Mouse (Mus musculus): ENCODE measurements around the gene E330021D16Rik. TPM values are rescaled to one million over a fixed set of nuclear protein-coding genes. Genes with fewer than 3 reads are reported as not detected.

Gene E330021D16Rik
- polyA plus RNA-seq, 1 experiment from 2014 or later = not detected

DNA sequence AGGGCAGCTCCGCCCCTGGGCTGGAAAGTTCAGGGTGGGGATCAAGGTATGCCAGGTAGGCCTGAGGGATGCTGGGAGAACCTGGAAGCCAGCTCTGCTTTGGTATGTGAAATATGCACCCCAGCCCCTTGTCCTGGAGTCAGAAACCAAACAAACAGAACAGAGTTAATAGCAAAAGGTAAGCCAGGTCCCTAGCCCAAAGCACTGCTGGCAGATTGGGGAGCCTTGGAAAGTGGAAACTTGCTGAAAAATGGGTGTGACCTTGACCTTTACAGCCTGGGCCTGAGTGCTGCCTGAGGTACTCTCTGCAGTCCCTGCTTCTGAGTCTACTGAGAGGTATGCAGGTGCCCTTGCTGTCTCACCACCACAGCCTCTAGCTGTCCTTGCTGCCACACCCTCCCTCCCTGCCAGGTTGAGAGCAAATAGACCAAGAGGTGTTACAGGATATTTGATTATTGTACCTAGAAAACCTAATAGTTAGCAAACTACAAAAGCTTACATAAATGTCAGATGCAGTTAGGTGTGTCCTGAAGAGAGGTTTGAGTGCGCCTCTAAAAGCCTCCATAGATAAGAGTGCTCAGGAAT lies 7.7 kb downstream of the E330021D16Rik start:
- Histone ChIP-seq H3K27ac (ENCODE audit: low read depth) (peak overlapping the region; percentile 78), H3K36me3 (ENCODE audit: insufficient read depth) (no peaks in the 10 kb centered on the region), H3K4me2 (no peak overlapping the region), H3K9ac (no peak overlapping the region), H3K4me1 (ENCODE audit: insufficient read depth) (no peaks in the 10 kb centered on the region), H3K9me3 (ENCODE audit: low read depth, low read length) (no peaks in the 10 kb centered on the region), H3K4me3 (ENCODE audit: low read depth, low read length) (no peak overlapping the region), H3K27me3 (ENCODE audit: insufficient read depth, low read length) (no peaks in the 10 kb centered on the region)
- peak; percentile 87 for ATAC-seq (ENCODE audit: insufficient read depth)
- WGBS = 48% methylated on average over 2 of the region's 2 CpGs
- DNase-seq = peak; percentile 52
- no peak for TF ChIP-seq CTCF (IDR thresholded peaks at IDR 0.05; ENCODE audit: low read depth)

DNA sequence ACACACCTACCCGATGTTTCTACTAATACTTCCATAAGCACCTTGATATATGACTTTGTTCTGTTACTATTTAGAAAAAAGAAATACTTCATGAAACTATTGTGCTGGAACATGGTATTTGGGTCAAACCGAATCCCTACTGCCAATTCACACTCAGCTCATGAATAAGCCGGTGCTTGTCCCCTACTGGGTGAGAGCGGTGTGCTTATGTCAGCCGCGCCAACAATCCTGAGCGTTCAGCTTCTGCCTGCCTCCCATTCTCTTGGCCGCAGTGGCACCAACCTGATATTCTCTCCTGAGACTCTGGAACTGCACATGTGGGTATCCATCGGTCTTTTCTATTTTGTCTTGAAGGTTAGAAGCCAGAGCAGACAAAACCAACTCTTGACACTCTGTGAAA lies 18.5 kb downstream of the E330021D16Rik start:
- TF ChIP-seq CTCF (IDR thresholded peaks at IDR 0.05; ENCODE audit: low read depth) = no peak
- Histone ChIP-seq H3K4me2 (no peak overlapping the region), H3K4me3 (ENCODE audit: low read depth, low read length) (no peak overlapping the region), H3K4me1 (ENCODE audit: insufficient read depth) (no peaks in the 10 kb centered on the region), H3K36me3 (ENCODE audit: insufficient read depth) (no peaks in the 10 kb centered on the region), H3K9ac (no peak overlapping the region), H3K27ac (ENCODE audit: low read depth) (no peak overlapping the region), H3K9me3 (ENCODE audit: low read depth, low read length) (no peaks in the 10 kb centered on the region), H3K27me3 (ENCODE audit: insufficient read depth, low read length) (no peaks in the 10 kb centered on the region)
- WGBS = 89% methylated on average over 9 of the region's 9 CpGs
- DNase-seq = no peak
- no peak for ATAC-seq (ENCODE audit: insufficient read depth)

DNA sequence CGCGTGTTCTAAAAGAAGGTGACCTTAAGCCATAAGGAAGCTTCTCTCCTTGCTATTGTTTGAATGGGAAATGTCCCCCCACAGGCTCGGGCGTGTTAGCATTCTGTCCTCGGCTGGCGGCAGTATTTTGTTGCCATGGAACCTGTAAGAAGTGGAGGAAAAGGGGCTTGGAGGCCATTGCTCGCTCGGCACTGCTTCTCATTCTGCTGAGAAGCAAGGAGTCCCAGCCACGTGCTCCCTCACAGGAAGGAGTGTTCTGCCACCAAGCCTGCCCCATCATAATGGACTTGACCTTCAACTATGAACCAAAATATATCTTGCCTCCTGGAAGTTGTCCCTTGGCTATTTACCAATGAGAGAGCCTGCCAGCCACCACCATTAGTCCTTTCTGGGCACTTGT lies 25.1 kb downstream of the E330021D16Rik start:
- DNase-seq (no peak), ATAC-seq (ENCODE audit: insufficient read depth) (no peak)
- Histone ChIP-seq H3K27ac (ENCODE audit: low read depth) (no peak overlapping the region), H3K36me3 (ENCODE audit: insufficient read depth) (no peaks in the 10 kb centered on the region), H3K4me2 (no peak overlapping the region), H3K9me3 (ENCODE audit: low read depth, low read length) (no peaks in the 10 kb centered on the region), H3K27me3 (ENCODE audit: insufficient read depth, low read length) (no peaks in the 10 kb centered on the region), H3K4me3 (ENCODE audit: low read depth, low read length) (no peak overlapping the region), H3K9ac (no peak overlapping the region), H3K4me1 (ENCODE audit: insufficient read depth) (no peaks in the 10 kb centered on the region)
- 63% methylated on average over 9 of the region's 9 CpGs for WGBS
- TF ChIP-seq CTCF (IDR thresholded peaks at IDR 0.05; ENCODE audit: low read depth) = no peak

DNA sequence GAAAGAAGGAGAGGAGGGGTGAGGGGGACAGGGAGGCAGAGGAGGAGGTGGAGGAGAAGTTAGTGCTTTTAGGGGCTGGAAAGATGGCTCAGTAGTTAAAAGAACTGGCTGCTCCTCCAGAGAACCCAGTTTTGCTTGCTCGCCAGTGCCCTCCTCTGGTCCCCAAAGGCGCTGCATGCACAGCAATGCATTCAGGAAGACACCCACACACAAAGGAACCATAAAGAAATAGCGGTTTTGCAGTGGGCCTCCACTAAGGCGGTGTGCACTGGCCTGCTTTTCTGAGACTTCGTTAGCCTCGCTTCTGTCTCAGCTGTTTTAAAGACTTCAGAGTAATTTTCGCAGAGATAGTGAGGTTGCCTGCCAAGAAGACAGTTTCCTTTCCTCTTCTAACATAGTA lies 30.1 kb downstream of the E330021D16Rik start:
- Histone ChIP-seq H3K4me3 (ENCODE audit: low read depth, low read length) (no peak overlapping the region), H3K4me1 (ENCODE audit: insufficient read depth) (no peaks in the 10 kb centered on the region), H3K4me2 (no peak overlapping the region), H3K27me3 (ENCODE audit: insufficient read depth, low read length) (no peaks in the 10 kb centered on the region), H3K27ac (ENCODE audit: low read depth) (no peak overlapping the region), H3K9me3 (ENCODE audit: low read depth, low read length) (no peaks in the 10 kb centered on the region), H3K36me3 (ENCODE audit: insufficient read depth) (no peaks in the 10 kb centered on the region), H3K9ac (no peak overlapping the region)
- 67% methylated on average over 7 of the region's 7 CpGs for WGBS
- ATAC-seq (ENCODE audit: insufficient read depth) (no peak), DNase-seq (peak; percentile 26)
- peak; percentile 53 for TF ChIP-seq CTCF (IDR thresholded peaks at IDR 0.05; ENCODE audit: low read depth)

DNA sequence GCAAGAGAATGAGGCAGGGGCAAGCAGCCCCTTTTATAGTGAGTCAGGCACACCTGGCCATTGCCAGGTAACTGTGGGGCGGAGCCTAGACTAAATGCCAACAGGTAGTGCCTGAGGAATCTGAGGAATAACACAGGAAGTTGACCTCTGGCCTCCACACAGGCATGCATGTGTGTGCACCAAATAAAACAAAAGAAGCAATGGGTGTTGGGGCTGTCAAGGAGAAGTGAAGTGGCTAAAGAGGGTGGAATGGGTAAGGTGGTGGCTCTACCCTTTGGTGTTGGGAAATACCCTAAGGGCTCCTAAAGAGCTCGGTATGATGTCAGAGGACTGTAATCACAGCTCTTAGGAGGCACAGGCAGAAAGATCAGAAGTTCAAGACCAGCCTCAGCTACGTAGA lies 32.2 kb downstream of the E330021D16Rik start:
- DNase-seq = no peak
- Histone ChIP-seq H3K4me2 (no peak overlapping the region), H3K27ac (ENCODE audit: low read depth) (no peak overlapping the region), H3K36me3 (ENCODE audit: insufficient read depth) (no peaks in the 10 kb centered on the region), H3K9me3 (ENCODE audit: low read depth, low read length) (no peaks in the 10 kb centered on the region), H3K9ac (no peak overlapping the region), H3K4me1 (ENCODE audit: insufficient read depth) (no peaks in the 10 kb centered on the region), H3K4me3 (ENCODE audit: low read depth, low read length) (no peak overlapping the region), H3K27me3 (ENCODE audit: insufficient read depth, low read length) (no peaks in the 10 kb centered on the region)
- ATAC-seq (ENCODE audit: insufficient read depth) = no peak
- TF ChIP-seq CTCF (IDR thresholded peaks at IDR 0.05; ENCODE audit: low read depth) = no peak
- 79% methylated on average over 3 of the region's 3 CpGs for WGBS

DNA sequence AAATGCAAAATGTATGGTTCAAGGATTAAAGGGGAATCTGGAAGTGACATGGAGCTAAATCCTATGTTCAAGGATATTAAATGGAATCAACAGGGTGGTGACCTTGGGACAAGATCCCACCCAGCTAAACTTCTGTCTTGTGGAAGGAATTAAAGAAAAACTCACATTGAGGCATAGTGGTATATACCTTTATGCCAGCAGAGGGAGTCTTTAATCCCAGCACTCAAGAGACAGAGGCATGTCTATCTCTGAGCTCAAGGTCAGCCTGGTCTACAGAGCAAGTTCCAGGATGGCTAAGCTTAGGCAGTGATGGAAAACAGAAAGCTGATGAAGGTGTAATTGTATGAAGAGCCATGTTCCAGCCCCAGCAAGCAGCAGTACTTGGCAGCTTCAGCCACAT lies 39.3 kb downstream of the E330021D16Rik start:
- Histone ChIP-seq H3K9me3 (ENCODE audit: low read depth, low read length) (no peaks in the 10 kb centered on the region), H3K9ac (no peak overlapping the region), H3K4me1 (ENCODE audit: insufficient read depth) (no peaks in the 10 kb centered on the region), H3K27me3 (ENCODE audit: insufficient read depth, low read length) (no peaks in the 10 kb centered on the region), H3K4me3 (ENCODE audit: low read depth, low read length) (no peak overlapping the region), H3K27ac (ENCODE audit: low read depth) (no peak overlapping the region), H3K36me3 (ENCODE audit: insufficient read depth) (no peaks in the 10 kb centered on the region), H3K4me2 (no peak overlapping the region)
- 0 out of 2 replicates have a peak, but pooled peaks have one; percentile 31 for TF ChIP-seq CTCF (IDR thresholded peaks at IDR 0.05; ENCODE audit: low read depth)
- no peak for ATAC-seq (ENCODE audit: insufficient read depth)
- DNase-seq = no peak

DNA sequence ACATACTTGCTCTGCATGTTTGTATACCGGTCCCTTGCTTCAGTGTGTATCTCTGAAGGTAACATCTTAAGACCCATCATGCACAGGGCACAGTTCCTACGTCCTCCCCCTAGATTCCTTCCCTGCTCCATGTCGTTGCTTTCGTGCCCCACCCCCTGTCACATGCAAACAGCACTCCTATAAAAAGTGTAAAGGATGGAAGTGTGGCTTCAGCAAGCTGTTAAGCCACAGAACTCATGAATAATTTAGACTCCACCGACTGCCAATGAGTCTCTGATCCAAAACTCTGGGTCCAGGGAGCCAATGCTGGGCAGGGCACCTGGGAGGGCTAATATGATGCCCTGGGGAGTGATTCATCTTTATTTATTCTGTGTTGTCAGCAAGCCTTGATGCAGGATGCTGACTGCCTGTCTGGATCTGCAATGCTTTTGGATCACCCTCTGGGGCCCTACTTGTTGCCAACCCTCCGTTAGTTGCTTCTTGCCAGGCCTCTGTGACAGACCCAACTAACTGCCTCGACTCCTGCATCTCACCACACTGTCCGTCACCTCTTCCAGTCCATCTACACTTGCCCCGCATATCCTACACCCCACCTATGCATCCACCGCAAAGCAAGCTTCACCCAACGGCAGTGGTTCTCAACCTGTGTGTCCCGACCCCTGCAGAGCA lies 50.8 kb downstream of the E330021D16Rik start:
- Histone ChIP-seq H3K4me3 (ENCODE audit: low read depth, low read length) (no peak overlapping the region), H3K9me3 (ENCODE audit: low read depth, low read length) (no peaks in the 10 kb centered on the region), H3K27me3 (ENCODE audit: insufficient read depth, low read length) (no peaks in the 10 kb centered on the region), H3K27ac (ENCODE audit: low read depth) (no peak overlapping the region), H3K9ac (no peak overlapping the region), H3K36me3 (ENCODE audit: insufficient read depth) (no peaks in the 10 kb centered on the region), H3K4me2 (no peak overlapping the region), H3K4me1 (ENCODE audit: insufficient read depth) (no peaks in the 10 kb centered on the region)
- 78% methylated on average over 12 of the region's 12 CpGs for WGBS
- DNase-seq (no peak), ATAC-seq (ENCODE audit: insufficient read depth) (no peak)
- no peak for TF ChIP-seq CTCF (IDR thresholded peaks at IDR 0.05; ENCODE audit: low read depth)

Measured in lung, embryonic 14.5 days (tissue).